Mouse (Mus musculus) liver, embryonic 14.5 days (tissue): ENCODE results near the gene Nexn. TPM values are rescaled to one million over a fixed set of nuclear protein-coding genes. Genes with fewer than 3 reads are reported as not detected.
A peak's percentile ranks its signal among the peaks of the same experiment; 100 is the strongest.
"Not testable (repeated sequence)": the region's sequence is repeated elsewhere in the genome, so short reads cannot be mapped to it uniquely, and the experiment has no call there.

Experiments used
- ATAC-seq: fragments of 200-750 bp; cut with Nextera tagmentation; 2 replicates; pipeline ENCODE4 v1.8.0; 2017; ENCODE audit warnings: moderate number of reproducible peaks, mild to moderate bottlenecking, moderate library complexity; ENCODE audit not compliant: insufficient read depth
- DNase-seq, 3 experiments: peaks; one replicate each; pipeline ENCODE4 v3.0.0-alpha.2; 2012 to 2013; ENCODE audit warnings: low read depth in 3 of 3, low spot score in 3 of 3
- H3K27ac ChIP-seq: fragments of 300-500 bp; sonication (generic); 2 replicates; pipeline ENCODE4 v1.5.1; 2014; ENCODE audit warnings: moderate library complexity, mild to moderate bottlenecking, control low read depth, inconsistent platforms
- H3K27me3 ChIP-seq: fragments of 300-500 bp; sonication (generic); 2 replicates; pipeline ENCODE4 v1.6.1; 2014; ENCODE audit warnings: mild to moderate bottlenecking, low read length, moderate library complexity; ENCODE audit not compliant: control insufficient read depth, insufficient read depth
- H3K36me3 ChIP-seq: fragments of 300-500 bp; sonication (generic); replicated peaks from 2 replicates; pipeline ENCODE4 v1.6.1; 2014; ENCODE audit warnings: low read depth; ENCODE audit not compliant: control insufficient read depth, insufficient read depth
- H3K4me1 ChIP-seq, 2 experiments: fragments of 200-500 bp in 1 of 2; fragments of 300-500 bp in 1 of 2; sonication (generic) in 1 of 2; replicated peaks; 2 replicates each; pipeline ENCODE4 v1.6.1; 2012 to 2014; ENCODE audit warnings: antibody characterized with exemption in 1 of 2, inconsistent platforms in 1 of 2, low read length in 1 of 2; ENCODE audit not compliant: control insufficient read depth in 2 of 2, insufficient read depth in 2 of 2
- H3K4me2 ChIP-seq: fragments of 300-500 bp; sonication (generic); 2 replicates; pipeline ENCODE4 v1.6.1; 2014; ENCODE audit warnings: low read depth, mild to moderate bottlenecking, control low read depth, moderate library complexity
- H3K4me3 ChIP-seq, 2 experiments: fragments of 200-500 bp in 1 of 2; fragments of 300-500 bp in 1 of 2; sonication (generic) in 1 of 2; 2 replicates each; pipeline ENCODE4 v1.5.1; 2012 to 2014; ENCODE audit warnings: low read depth in 2 of 2, low read length in 2 of 2, mild to moderate bottlenecking in 2 of 2, control low read depth in 1 of 2, inconsistent platforms in 1 of 2, moderate library complexity in 1 of 2; ENCODE audit not compliant: insufficient read depth in 1 of 2
- H3K9ac ChIP-seq: fragments of 300-500 bp; sonication (generic); replicated peaks from 2 replicates; pipeline ENCODE4 v1.6.1; 2014; ENCODE audit warnings: mild to moderate bottlenecking, control low read depth, moderate library complexity
- H3K9me3 ChIP-seq: fragments of 300-500 bp; sonication (generic); 2 replicates; pipeline ENCODE4 v1.6.1; 2016; ENCODE audit warnings: low read length, mixed read lengths; ENCODE audit not compliant: control insufficient read depth
- CTCF ChIP-seq: IDR thresholded peaks from 2 replicates; pipeline ENCODE4 v1.5.1; 2016; ENCODE audit warnings: antibody characterized with exemption, low read depth, control low read depth
- EP300 ChIP-seq: IDR thresholded peaks from 2 replicates; pipeline ENCODE4 v1.6.1; 2016; ENCODE audit warnings: antibody characterized with exemption, low read depth
- WGBS: fragments of 180-500 bp; shearing (Covaris S2); extraction: QIAGEN DNeasy Blood & Tissue Kit; methylation state at CpG from one replicate; pipeline ENCODE4 v1.1.7; 2014; ENCODE audit not compliant: insufficient replicate concordance; 5-methylcytosine and 5-hydroxymethylcytosine counted together
- polyA plus RNA-seq, 2 experiments: library from polyadenylated mRNA; depleted of rRNA in 1 of 2; stranded (reverse) in 1 of 2; unstranded in 1 of 2; fragments of >200 nt; fragmentation: Nextera tagmentation in 1 of 2; extraction: Ambion mirVana in 1 of 2; gene quantifications; 2 replicates each; pipeline versions ENCODE4 v1.2.1 to v1.2.3; 2012 to 2014

The Nexn gene
- polyA plus RNA-seq, 2 experiments, result 0.25 to 0.69 TPM

DNA sequence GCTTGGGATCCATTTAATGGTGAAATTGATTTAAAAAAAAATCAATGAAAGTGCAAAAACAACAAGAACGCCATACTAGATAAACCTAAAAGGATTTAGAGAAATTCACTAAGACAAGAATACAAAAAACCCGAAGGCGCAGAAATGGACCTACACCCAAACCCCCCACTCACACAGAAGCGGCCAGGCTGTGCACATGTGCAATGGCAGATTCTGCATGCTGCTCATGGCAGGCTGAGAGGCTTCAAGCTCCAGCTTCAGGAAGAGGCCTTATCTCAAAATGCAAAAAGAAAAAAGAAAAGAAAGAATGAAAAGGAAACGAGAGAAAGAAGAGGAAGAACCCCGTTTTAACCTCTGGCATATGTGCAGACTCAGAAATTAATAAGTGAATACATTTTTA lies 62.7 kb downstream of the Nexn start:
- peaks cover 2% of the 10 kb centered on the region; the same call in 1 of the 2 replicates for H3K36me3 ChIP-seq
- no peaks in the 10 kb centered on the region for H3K27me3 ChIP-seq
- H3K9ac ChIP-seq, result no peak overlapping the region
- H3K4me3 ChIP-seq, result no peak overlapping the region
- no peak overlapping the region for H3K27ac ChIP-seq
- peaks cover 5 to 10% of the 10 kb centered on the region in 2 experiments for H3K4me1 ChIP-seq
- H3K9me3 ChIP-seq, result no peaks in the 10 kb centered on the region
- H3K4me2 ChIP-seq, result no peak overlapping the region
- 68% methylated on average over 6 of the region's 6 CpGs for WGBS
- TF ChIP-seq CTCF (no peak), EP300 (no peak)
- no peak for ATAC-seq
- DNase-seq, result no peak

DNA sequence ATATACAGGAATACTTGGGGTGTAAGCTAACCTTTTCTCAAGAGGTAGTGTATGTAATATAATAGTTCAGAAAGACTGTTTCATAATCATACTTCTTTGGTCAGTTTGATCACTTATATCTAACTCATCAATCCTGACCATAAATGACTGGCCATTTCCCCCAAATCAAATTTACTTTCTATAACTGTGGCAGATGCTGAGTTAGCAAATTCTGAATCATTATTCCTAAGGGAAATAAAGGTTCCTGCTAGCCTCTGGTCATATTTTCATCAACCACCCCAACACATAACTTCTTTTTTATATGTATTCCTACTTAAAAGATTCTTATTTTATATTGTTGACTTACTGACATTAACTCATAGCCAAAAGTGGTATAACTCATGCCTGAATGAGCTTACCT lies 63.2 kb downstream of the Nexn start:
- Histone ChIP-seq H3K36me3 (peaks cover 2% of the 10 kb centered on the region; the same call in 1 of the 2 replicates), H3K4me1 (peaks cover 5 to 7% of the 10 kb centered on the region in 2 experiments), H3K9ac (no peak overlapping the region), H3K4me2 (no peak overlapping the region), H3K9me3 (no peaks in the 10 kb centered on the region), H3K27ac (no peak overlapping the region), H3K27me3 (no peaks in the 10 kb centered on the region), H3K4me3 (no peak overlapping the region)
- no peak for ATAC-seq
- no peak for DNase-seq
- no peak for TF ChIP-seq CTCF
- TF ChIP-seq EP300, result no peak

DNA sequence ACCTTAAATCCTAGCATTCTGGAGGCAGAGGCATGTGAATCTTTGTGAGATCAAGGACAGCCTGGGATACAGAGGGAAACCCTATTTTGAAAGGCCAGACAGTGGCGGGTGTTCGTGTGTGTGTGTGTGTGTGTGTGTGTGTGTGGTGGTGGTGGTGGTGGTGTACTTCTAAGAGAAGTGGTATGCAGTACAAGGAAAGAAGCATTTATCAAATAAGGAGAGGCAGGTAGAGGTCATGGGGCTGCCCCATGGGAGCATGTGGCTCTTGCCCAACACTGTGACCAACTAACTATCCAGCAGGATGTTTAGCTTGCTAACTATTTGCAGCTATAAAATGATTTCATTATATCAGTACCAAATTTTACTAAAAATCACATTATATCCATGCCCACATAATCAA lies 64.5 kb downstream of the Nexn start:
- no peak for ATAC-seq
- no peak for TF ChIP-seq CTCF
- no peak for TF ChIP-seq EP300
- Histone ChIP-seq H3K4me3 (no peak overlapping the region), H3K27me3 (no peaks in the 10 kb centered on the region), H3K36me3 (peaks cover 2% of the 10 kb centered on the region; the same call in 1 of the 2 replicates), H3K4me1 (peaks cover 9 to 15% of the 10 kb centered on the region in 2 experiments), H3K4me2 (no peak overlapping the region), H3K9me3 (no peaks in the 10 kb centered on the region), H3K27ac (peak overlapping the region; percentile 41), H3K9ac (no peak overlapping the region)
- no peak for DNase-seq
- WGBS, result 68% methylated on average over 2 of the region's 2 CpGs

DNA sequence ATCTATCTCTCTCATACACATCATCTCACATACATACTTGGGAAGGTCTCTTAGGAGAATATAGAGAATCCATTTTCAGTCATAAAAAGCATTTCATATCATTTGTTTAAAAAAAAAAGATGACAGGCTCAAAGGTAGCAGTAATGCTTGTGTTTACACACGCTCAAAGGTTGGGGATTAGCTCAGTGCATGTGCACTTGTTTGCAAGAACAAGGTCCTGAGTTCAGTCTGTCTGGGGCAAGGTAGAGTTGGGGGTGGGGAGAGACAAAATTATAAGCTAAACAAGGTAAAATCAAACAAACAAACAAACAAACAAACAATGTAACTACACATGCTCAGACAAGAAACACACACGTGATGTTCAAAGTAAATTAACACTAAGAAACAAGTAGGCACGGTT lies 65.0 kb downstream of the Nexn start:
- no peak overlapping the region for H3K4me3 ChIP-seq
- 78% methylated on average over 3 of the region's 3 CpGs for WGBS
- peak overlapping the region; percentile 41; the same call in 1 of the 2 replicates for H3K27ac ChIP-seq
- no peak for ATAC-seq
- peaks cover 12 to 17% of the 10 kb centered on the region in 2 experiments for H3K4me1 ChIP-seq
- no peak for DNase-seq
- no peak overlapping the region for H3K9ac ChIP-seq
- no peaks in the 10 kb centered on the region for H3K9me3 ChIP-seq
- TF ChIP-seq EP300 (no peak), CTCF (no peak)
- peaks cover 2% of the 10 kb centered on the region; the same call in 1 of the 2 replicates for H3K36me3 ChIP-seq
- no peaks in the 10 kb centered on the region for H3K27me3 ChIP-seq
- H3K4me2 ChIP-seq, result no peak overlapping the region

DNA sequence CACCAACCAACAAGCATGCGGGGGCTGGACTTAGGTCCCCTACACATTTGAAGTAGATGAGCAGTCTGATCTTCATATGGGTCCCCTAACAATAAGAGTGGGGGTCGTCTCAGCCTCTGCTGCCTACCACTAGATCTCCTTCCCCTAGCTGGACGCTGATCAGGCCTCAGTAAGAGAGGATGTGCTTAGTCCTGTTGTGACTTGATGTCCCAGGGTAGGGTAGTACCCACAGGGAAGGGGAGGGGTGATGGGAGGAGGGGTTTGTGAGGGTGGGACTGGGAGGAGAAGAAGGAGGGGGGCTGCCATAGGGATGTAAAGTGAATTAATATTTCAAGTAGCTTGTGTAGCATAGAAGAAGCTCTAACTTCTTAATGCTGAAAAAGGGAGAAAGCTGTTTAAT lies 67.0 kb downstream of the Nexn start:
- Histone ChIP-seq H3K4me3 (peak overlapping the region in 1 of 2 experiments; percentile 60; a peak in 2 of 4 replicates), H3K27me3 (no peaks in the 10 kb centered on the region), H3K4me2 (peak overlapping the region; percentile 71), H3K27ac (no peak overlapping the region), H3K9ac (no peak overlapping the region), H3K9me3 (no peaks in the 10 kb centered on the region), H3K36me3 (peaks cover 2% of the 10 kb centered on the region; the same call in 1 of the 2 replicates), H3K4me1 (peaks cover 9 to 19% of the 10 kb centered on the region in 2 experiments)
- ATAC-seq, result no peak
- no peak for DNase-seq
- 63% methylated on average over 3 of the region's 3 CpGs for WGBS
- TF ChIP-seq CTCF, result no peak
- TF ChIP-seq EP300, result no peak

DNA sequence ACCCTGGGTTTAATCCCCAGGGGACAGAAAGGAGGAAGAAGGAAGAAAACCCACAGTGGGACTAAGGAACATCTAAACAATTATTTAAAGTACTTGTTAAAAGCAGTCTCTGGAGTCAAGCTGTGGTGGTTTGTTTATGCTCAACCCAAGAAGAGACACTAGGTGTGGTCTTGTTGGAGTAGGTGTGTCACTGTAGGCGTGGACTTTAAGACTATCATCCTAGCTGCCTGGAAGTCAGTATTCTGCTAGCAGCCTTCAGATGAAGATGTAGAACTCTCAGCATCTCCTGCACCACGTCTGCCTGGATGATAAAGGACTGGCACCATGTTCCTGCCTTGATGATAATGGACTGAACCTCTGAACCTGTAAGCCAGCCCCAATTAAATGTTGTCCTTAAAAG lies 68.9 kb downstream of the Nexn start:
- Histone ChIP-seq H3K4me2 (peak overlapping the region; percentile 71), H3K4me1 (peaks cover 7 to 15% of the 10 kb centered on the region in 2 experiments), H3K4me3 (peak overlapping the region; percentile 60), H3K9ac (peak overlapping the region; percentile 72), H3K27ac (peak overlapping the region; percentile 95)
- whole genome bisulfite sequencing, result 10% methylated on average over 2 of the region's 2 CpGs
- not testable (repeated sequence) for H3K27me3 ChIP-seq, H3K36me3 ChIP-seq, H3K9me3 ChIP-seq
- DNase-seq (peak; percentile 71 to 78 (median 73)), ATAC-seq (peak; percentile 82)
